Mouse (Mus musculus): ENCODE measurements around the gene Chtf18. TPM values are rescaled to one million over a fixed set of nuclear protein-coding genes. Genes with fewer than 3 reads are reported as not detected.

Chtf18 gene
- total and polyA plus RNA-seq, 3 experiments = 35.5 to 71.1 TPM; not detected in 1

DNA sequence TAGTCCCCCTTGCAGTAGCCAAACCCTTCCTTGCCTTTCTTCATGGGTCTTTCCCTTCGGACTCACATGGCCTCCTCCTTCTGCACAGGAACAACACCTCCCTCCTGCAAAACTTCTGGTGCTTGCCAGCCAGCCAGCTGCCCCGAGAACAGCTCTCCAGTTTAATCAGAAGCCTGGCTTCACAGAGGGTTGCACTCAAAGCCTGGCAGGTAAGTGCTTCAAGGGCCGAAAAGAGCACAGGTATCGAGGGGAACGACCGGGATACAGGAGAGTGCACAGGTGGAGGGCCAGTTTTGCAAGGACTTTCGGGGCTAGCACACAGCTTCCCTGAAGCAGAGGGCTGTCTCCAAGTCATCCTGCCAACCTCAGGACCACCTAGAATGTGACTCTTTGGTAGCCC lies 11.6 kb upstream of the Chtf18 start:
- Histone ChIP-seq H3K79me2 (ENCODE audit: control insufficient read depth, insufficient read depth, low read length, poor library complexity) (no peaks in the 10 kb centered on the region), H3K9me3 (replicated peaks; ENCODE audit: insufficient read depth, low read length) (no peaks in the 10 kb centered on the region), H3K36me3 (ENCODE audit: control insufficient read depth in 1 of 2, insufficient read depth in 2 of 2, low read length in 2 of 2) (no peaks in the 10 kb centered on the region), H3K27me3 (ENCODE audit: control insufficient read depth in 1 of 2, insufficient read depth in 2 of 2, low read length in 2 of 2) (peaks cover 4% of the 10 kb centered on the region in 2 experiments; a peak in 2 of 4 replicates), H3K4me1 (ENCODE audit: control insufficient read depth in 1 of 2, insufficient read depth in 2 of 2, low read length in 2 of 2) (no peaks in the 10 kb centered on the region), H3K27ac (ENCODE audit: control insufficient read depth, low read depth, low read length) (no peak overlapping the region), H3K4me3 (ENCODE audit: control insufficient read depth in 1 of 2, insufficient read depth in 1 of 2, low read depth in 2 of 2, low read length in 2 of 2) (no peak overlapping the region), H3K9ac (ENCODE audit: control insufficient read depth, low read depth, low read length, poor library complexity, severe bottlenecking) (no peak overlapping the region)
- DNase-seq (ENCODE audit: low read depth, low spot score) = no peak
- no peak for TF ChIP-seq NRF1 (IDR thresholded peaks at IDR 0.05; ENCODE audit: insufficient read depth, low read depth, low read length, poor library complexity, severe bottlenecking)
- TF ChIP-seq SMC3 (IDR thresholded peaks at IDR 0.05; ENCODE audit: low read depth, low read length) = no peak
- no peak for TF ChIP-seq GABPA (IDR thresholded peaks at IDR 0.05; ENCODE audit: low read depth, low read length)
- no peak for TF ChIP-seq BHLHE40 (IDR thresholded peaks at IDR 0.05; ENCODE audit: borderline replicate concordance, low read depth, low read length)
- TF ChIP-seq POLR2AphosphoS5 (IDR thresholded peaks at IDR 0.05; ENCODE audit: borderline replicate concordance, low read depth, low read length) = no peak
- TF ChIP-seq CTCF (IDR thresholded peaks at IDR 0.05 in 2 of 3, conservative IDR thresholded peaks at IDR 0.05 in 1 of 3; ENCODE audit: control insufficient read depth in 1 of 3, insufficient read depth in 1 of 3, low read depth in 2 of 3, low read length in 3 of 3, poor library complexity in 1 of 3, severe bottlenecking in 1 of 3) = no peak
- TF ChIP-seq MXI1 (IDR thresholded peaks at IDR 0.05; ENCODE audit: low read depth, low read length) = no peak
- no peak for TF ChIP-seq USF1 (IDR thresholded peaks at IDR 0.05; ENCODE audit: low read depth, low read length)
- TF ChIP-seq MEF2A (IDR thresholded peaks at IDR 0.05; ENCODE audit: extremely low read depth, insufficient replicate concordance, low read depth, low read length, poor library complexity, severe bottlenecking) = no peak
- no peak for TF ChIP-seq TAL1 (IDR thresholded peaks at IDR 0.05; ENCODE audit: low read length)
- TF ChIP-seq USF2 (IDR thresholded peaks at IDR 0.05; ENCODE audit: borderline replicate concordance in 1 of 2, insufficient read depth in 1 of 2, low read depth in 1 of 2, low read length in 2 of 2) = no peak
- no peak for TF ChIP-seq HCFC1 (IDR thresholded peaks at IDR 0.05; ENCODE audit: low read depth, low read length)

DNA sequence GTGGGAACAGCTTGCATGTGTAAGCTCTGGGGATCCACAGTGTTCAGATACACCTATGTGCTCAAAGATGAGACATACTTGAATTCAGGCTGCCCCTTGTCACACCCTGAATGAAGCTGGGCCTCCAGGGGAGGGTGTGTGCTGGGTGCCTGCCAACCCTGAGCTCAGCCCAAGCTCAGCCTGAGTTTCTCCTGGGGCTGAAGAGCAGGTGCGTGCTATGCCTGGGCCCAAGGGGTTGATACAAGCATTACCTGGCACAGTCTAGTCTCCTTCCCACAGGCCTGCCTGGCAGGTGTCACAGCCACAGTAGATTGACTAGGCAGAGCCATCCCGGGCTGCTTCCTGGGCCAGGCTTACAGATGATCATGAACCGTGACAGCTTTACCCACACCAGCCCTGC lies 8.5 kb upstream of the Chtf18 start, which contains the start of gene Mslnl:
Gene Mslnl (plus strand): TSS at position 298 of the 400 bp plus-strand sequence.
- Histone ChIP-seq H3K4me3 (ENCODE audit: control insufficient read depth in 1 of 2, insufficient read depth in 1 of 2, low read depth in 2 of 2, low read length in 2 of 2) (no peak within 1 kb of the TSS), H3K9ac (ENCODE audit: control insufficient read depth, low read depth, low read length, poor library complexity, severe bottlenecking) (no peak within 1 kb of the TSS), H3K4me1 (ENCODE audit: control insufficient read depth in 1 of 2, insufficient read depth in 2 of 2, low read length in 2 of 2) (no peaks in the 10 kb centered on the region), H3K27ac (ENCODE audit: control insufficient read depth, low read depth, low read length) (no peak within 1 kb of the TSS), H3K9me3 (replicated peaks; ENCODE audit: insufficient read depth, low read length) (no peaks in the 10 kb centered on the region), H3K36me3 (ENCODE audit: control insufficient read depth in 1 of 2, insufficient read depth in 2 of 2, low read length in 2 of 2) (no peaks in the 10 kb centered on the region), H3K79me2 (ENCODE audit: control insufficient read depth, insufficient read depth, low read length, poor library complexity) (no peaks in the 10 kb centered on the region), H3K27me3 (ENCODE audit: control insufficient read depth in 1 of 2, insufficient read depth in 2 of 2, low read length in 2 of 2) (peaks cover 0 to 4% of the 10 kb centered on the region in 2 experiments; a peak in 1 of 4 replicates)
- no peak for DNase-seq (ENCODE audit: low read depth, low spot score)
- TF ChIP-seq ZMIZ1 (IDR thresholded peaks at IDR 0.05; ENCODE audit: low read depth, low read length) (no peak), GABPA (IDR thresholded peaks at IDR 0.05; ENCODE audit: low read depth, low read length) (no peak), CHD2 (IDR thresholded peaks at IDR 0.05; ENCODE audit: low read length) (no peak), TCF12 (IDR thresholded peaks at IDR 0.05; ENCODE audit: low read depth, low read length) (no peak)
